Mouse (Mus musculus): ENCODE measurements around the gene Cbln3.

Gene Cbln3

DNA sequence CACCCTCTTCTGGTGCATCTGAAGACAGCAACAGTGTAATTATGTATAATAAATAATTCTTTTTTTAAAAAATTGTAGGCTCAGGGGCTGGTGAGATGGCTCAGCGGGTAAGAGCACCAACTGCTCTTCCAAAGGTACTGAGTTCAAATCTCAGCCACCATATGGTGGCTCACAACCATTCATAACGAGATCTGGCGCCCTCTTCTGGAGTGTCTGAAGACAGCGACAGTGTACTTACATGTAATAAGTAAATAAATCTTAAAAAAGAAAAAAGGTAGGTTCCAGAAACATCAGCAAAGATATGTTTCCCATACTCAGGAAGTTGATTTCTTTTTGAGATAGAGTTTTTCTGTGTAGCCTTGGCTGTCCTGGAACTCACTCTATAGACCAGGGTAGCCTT is 41.4 kb downstream of the Cbln3 start:
- peak; percentile 41 for DNase-seq

DNA sequence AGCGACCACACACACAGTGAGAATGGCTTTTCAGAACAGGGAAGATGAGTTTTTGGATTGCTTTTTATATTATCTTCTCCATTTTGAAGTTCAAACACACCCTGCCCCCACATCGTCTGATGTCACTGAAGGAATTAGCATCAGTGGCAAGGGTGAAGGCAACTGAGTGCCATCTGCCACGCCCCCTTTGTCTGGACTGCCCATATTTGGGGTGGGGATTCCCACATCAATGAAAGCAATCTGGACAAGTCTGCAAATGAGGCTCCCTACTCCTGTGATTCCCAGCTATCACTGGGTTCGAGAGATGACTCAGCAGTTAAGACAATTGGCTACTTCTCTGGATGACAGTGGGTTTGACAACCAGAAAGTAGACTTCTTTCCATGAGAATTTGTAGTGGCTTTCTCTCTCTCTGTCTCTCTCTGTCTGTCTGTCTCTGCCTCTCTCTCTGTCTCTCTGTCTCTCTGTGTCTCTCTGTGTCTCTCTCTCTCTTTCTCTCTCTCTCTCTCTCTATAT is 43.3 kb downstream of the Cbln3 start:
- no peak for DNase-seq

DNA sequence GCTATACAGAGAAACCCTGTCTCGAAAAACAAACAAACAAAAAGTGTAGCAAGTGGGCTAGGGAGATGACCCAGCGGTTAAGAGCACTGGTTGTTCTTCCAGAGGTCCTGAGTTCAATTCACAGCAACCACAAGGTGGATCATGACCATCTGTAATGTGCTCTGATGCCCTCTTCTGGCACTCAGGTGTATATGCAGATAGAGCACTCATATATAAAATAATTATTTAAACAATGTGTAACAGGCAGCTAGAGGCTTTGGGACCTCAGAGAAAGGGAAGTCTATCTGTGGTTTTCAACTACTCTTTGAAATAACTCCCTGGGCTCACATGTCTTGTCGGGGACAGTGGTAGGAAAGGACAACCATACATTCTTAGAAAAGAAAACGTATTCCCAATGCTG is 45.5 kb downstream of the Cbln3 start:
- DNase-seq, result no peak

DNA sequence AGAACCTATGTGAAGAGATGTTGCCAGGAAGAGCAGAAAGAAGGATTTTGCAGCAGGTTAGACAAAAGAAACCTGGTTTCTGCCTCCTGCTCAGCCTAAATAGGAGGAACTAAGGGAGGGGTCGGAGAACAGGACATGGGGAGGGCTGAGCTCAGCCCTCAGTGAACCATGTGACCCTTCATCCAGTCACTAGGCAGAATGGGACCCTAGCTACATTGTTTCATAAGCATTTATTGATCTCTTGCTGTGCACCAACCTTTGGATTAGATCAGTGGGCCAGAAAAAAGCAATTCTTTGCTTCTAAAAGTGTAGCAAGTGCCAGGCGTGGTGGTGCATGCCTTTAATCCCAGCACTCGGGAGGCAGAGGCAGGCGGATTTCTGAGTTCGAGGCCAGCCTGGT is 45.9 kb downstream of the Cbln3 start:
- DNase-seq, result no peak

GRCm38 (mm10) chr14:55834808-55835533 is 49.2 kb downstream of the Cbln3 start:
- no peak for DNase-seq

DNA sequence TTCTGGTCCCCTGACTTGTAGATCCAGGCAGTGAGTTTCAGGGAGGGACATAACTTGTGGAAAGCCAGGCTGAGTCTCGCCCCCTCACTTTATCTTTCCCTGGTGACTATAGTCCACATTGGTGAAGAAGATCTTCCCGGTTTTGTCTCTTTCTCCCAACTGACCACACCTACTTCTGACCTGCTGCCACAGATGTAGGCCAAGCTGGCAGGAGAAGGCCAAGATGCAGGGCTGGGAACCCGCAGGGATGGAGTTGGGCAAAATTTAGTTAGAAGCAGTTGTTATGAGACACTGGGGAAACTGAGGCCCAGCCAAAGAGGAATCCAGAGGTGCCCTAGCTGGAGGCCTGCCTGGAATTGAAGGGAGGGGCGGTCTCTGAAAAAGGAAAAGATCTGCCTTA is 51.1 kb downstream of the Cbln3 start:
- no peak for DNase-seq

DNA sequence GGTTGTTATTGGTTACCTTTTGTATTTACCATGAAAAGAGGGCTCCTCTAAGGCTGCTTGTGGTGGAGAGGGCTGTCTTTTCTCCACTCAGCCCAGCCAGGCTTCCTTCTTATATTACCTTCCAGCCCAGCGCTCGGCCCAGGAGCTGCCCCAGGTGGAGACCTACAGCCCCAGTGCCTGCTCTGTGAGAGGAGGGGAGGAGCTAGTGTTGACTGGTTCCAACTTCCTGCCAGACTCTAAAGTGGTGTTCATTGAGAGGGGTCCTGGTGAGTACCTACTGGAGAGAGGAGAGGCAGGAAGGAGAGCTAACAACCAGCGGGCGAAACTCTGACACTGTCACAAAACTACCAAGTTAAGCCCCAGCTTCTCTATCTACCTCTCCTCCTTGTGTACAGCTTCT is 53.9 kb downstream of the Cbln3 start:
- DNase-seq, result no peak

DNA sequence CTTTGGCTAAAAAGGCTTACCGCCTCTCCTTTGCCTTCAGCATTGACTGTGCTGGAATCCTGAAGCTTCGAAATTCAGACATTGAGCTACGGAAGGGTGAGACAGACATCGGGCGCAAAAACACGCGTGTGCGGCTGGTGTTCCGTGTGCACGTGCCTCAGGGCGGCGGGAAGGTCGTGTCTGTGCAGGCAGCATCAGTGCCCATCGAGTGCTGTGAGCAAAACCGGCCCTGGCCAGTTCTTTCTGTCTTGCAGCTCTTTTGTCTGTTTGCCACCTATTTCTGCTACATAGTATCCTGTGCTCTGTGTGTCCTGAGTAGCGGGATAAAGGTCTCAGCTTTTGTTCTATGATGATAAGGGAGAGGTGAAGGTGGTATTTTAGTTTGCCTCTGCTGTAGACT is 54.3 kb downstream of the Cbln3 start:
- no peak for DNase-seq
